Mouse (Mus musculus) CD4-positive naive resting alpha-beta T cell, adult 57 days (primary cell): ENCODE data around the gene Dtd2. TPM values are rescaled to one million over a fixed set of nuclear protein-coding genes. Genes with fewer than 3 reads are reported as not detected.

Experiments used
- total RNA-seq: library from RNA; stranded (reverse); gene quantifications from one replicate; pipeline ENCODE4 v1.2.4, GENCODE M21; 2023

Gene Dtd2
- 4.7 TPM for total RNA-seq

DNA sequence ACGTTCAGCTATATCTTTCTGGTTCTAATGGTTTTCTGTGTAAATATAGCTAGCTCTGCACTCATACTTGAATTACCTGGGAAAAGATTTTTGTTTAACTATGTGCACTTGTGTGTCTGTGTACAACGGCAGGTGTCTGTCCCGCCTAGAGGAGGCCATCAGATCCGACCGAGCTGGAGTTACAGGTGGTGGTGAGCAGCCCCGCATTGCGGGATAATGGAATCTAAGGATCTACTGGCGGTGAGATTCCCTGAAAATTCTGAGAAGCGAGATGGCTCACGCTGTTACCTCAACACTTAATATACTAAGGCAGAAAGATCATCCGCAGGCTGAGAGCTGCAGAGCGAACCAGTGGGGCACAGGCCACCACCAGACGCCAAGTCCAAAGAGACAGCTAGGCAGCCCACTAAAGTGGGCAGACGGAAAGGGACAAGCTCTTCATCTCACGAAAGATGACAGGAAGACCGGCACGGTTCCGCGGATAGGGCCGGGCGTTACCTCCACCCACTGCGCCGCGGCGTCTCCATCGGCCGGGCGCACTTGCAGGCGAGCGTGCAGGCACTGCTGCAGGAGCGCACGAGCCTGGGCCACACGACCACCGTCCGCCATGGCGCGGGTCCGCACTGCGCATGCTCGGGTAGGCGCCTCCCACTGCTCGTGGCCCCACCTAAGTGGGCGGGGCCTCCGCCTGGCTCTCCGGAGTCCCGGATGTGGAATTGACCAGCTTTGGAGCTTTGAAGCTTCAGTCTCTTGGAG lies at the start of gene Dtd2:
Gene Dtd2 (minus strand): TSS at position 625 of the 756 bp plus-strand sequence.

DNA sequence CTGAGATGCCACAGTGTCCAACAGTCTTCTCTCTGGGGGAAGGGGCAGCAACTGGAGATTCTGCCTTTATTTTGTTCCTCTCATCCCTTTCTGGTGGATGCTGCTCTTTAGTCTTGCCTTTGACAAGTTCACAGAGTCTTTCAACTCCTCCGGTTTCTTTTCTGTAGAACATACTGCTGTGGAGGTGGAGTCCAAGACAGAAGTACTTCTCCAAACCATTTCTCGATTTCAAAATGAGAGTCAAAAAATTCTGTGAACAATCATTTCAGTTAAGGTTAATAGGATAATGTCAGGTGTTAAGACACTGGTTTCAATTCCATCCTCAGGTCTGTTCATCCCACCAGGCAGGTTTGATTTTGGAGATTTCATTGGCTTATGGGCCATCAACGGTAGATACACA lies 21.7 kb upstream of the Dtd2 start, which contains the start of gene Gpr33:
Gene Gpr33 (minus strand): TSS at position 101 of the 400 bp plus-strand sequence.

DNA sequence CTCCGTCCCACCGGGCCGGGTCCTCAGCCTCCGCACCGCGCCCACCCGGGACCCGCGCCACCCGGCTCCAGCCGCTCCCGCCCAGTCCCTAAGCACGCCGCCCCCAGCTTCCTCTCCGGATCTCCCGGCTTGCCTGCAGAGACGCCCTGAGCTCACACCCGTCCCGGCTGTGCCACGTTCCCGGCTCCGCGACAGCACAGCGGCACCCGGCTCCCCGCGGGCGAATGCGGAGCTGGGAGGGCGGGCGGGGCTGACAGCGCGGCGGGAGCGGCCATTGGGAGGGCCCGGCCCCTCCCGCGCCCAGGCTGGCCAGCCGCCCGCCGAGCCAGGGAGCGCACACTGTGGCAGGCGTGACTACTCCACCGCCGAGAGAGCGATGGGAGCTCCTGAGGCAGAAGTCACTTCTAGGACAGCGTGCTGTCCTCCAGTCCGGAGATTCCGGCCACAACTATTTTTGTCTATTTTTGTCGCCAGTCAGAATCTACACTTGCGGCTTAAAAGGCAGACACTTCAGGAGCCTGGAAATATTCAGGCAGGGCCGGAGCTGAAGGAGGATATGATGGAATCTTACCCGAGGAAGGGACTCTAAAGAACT lies 35.1 kb downstream of the Dtd2 start, which contains the start of gene Heatr5a:
Gene Heatr5a (minus strand): TSS at position 252 of the 595 bp plus-strand sequence.

Other genes starting within 250 kb of the Dtd2 start
- 145 TPM for gene Hectd1, start 177.0 kb downstream of the Dtd2 start, total RNA-seq
- gene Heatr5a, start 35.2 kb downstream of the Dtd2 start, total RNA-seq = 38.3 TPM
- not detected for gene Gpr33, start 21.6 kb upstream of the Dtd2 start, total RNA-seq
- 3.5 TPM for gene Nubpl, start 91.2 kb upstream of the Dtd2 start, total RNA-seq